Mouse (Mus musculus): ENCODE data around the gene Wars2.

Wars2 gene

GRCm38 (mm10) chr3:99140940-99141854 lies at the start of gene Wars2:
Gene Wars2, plus strand, starts transcription at chr3:99141068.
- peak; percentile 82 for DNase-seq (ENCODE audit: low read depth)

- DNase-seq (ENCODE audit: low read depth), result peak; percentile 56
These were observed 44.1 kb upstream of the Wars2 start for GRCm38 (mm10) chr3:99096816-99097215.

- peak; percentile 84 for DNase-seq (ENCODE audit: low read depth)
These were observed 30.3 kb upstream of the Wars2 start for GRCm38 (mm10) chr3:99110353-99111213.

GRCm38 (mm10) chr3:99111214-99111608 lies 29.7 kb upstream of the Wars2 start:
- DNase-seq (ENCODE audit: low read depth), result no peak

GRCm38 (mm10) chr3:99113266-99113837 lies 27.5 kb upstream of the Wars2 start:
- peak; percentile 78 for DNase-seq (ENCODE audit: low read depth)

GRCm38 (mm10) chr3:99120942-99121341 lies 19.9 kb upstream of the Wars2 start:
- DNase-seq (ENCODE audit: low read depth), result no peak

- DNase-seq (ENCODE audit: low read depth), result no peak
These were observed 10.3 kb upstream of the Wars2 start for GRCm38 (mm10) chr3:99130521-99130920.

- no peak for DNase-seq (ENCODE audit: low read depth)
These were observed 8.9 kb upstream of the Wars2 start for GRCm38 (mm10) chr3:99131973-99132372.

- peak; percentile 51 for DNase-seq (ENCODE audit: low read depth)
These were observed 7.0 kb upstream of the Wars2 start for GRCm38 (mm10) chr3:99133913-99134312.

- no peak for DNase-seq (ENCODE audit: low read depth)
These were observed 7.0 kb downstream of the Wars2 start for GRCm38 (mm10) chr3:99147886-99148285.

GRCm38 (mm10) chr3:99149035-99149434 lies 8.2 kb downstream of the Wars2 start:
- no peak for DNase-seq (ENCODE audit: low read depth)

- no peak for DNase-seq (ENCODE audit: low read depth)
These were observed 15.4 kb downstream of the Wars2 start for GRCm38 (mm10) chr3:99156286-99156685.

GRCm38 (mm10) chr3:99156987-99157386 lies 16.1 kb downstream of the Wars2 start:
- no peak for DNase-seq (ENCODE audit: low read depth)

- DNase-seq (ENCODE audit: low read depth), result no peak
These were observed 16.7 kb downstream of the Wars2 start for GRCm38 (mm10) chr3:99157451-99158015.

- DNase-seq (ENCODE audit: low read depth), result no peak
These were observed 19.1 kb downstream of the Wars2 start for GRCm38 (mm10) chr3:99160016-99160415.

GRCm38 (mm10) chr3:99162191-99162590 lies 21.3 kb downstream of the Wars2 start:
- DNase-seq (ENCODE audit: low read depth), result no peak

GRCm38 (mm10) chr3:99167734-99168133 lies 26.9 kb downstream of the Wars2 start:
- DNase-seq (ENCODE audit: low read depth), result no peak

GRCm38 (mm10) chr3:99173178-99173577 lies 32.3 kb downstream of the Wars2 start:
- no peak for DNase-seq (ENCODE audit: low read depth)

- no peak for DNase-seq (ENCODE audit: low read depth)
These were observed 33.9 kb downstream of the Wars2 start for GRCm38 (mm10) chr3:99174658-99175304.

GRCm38 (mm10) chr3:99183355-99184016 lies 42.6 kb downstream of the Wars2 start:
- no peak for DNase-seq (ENCODE audit: low read depth)

- DNase-seq (ENCODE audit: low read depth), result peak; percentile 67
These were observed 43.5 kb downstream of the Wars2 start for GRCm38 (mm10) chr3:99184373-99184772.

All from fibroblast of lung, adult 2 months (primary cell).